Mouse (Mus musculus) thymus, adult 2 months (tissue): ENCODE measurements around the gene Lgsn. TPM values are rescaled to one million over a fixed set of nuclear protein-coding genes. Genes with fewer than 3 reads are reported as not detected.

Source experiments
- DNase-seq: peaks from one replicate; pipeline ENCODE4 v3.0.0; 2021
- H3K27ac ChIP-seq: fragments of 200-500 bp; 2 replicates; pipeline ENCODE4 v1.5.1; 2012; ENCODE audit warnings: low read length, control low read depth; ENCODE audit not compliant: control insufficient read depth, insufficient read depth
- H3K27me3 ChIP-seq: fragments of 200-500 bp; 2 replicates; pipeline ENCODE4 v1.6.1; 2012; ENCODE audit warnings: mild to moderate bottlenecking, low read length, moderate library complexity, mixed read lengths; ENCODE audit not compliant: control insufficient read depth, insufficient read depth
- H3K36me3 ChIP-seq: fragments of 200-500 bp; 2 replicates; pipeline ENCODE4 v1.6.1; 2012; ENCODE audit warnings: mild to moderate bottlenecking, low read length, moderate library complexity; ENCODE audit not compliant: control insufficient read depth, insufficient read depth
- H3K4me1 ChIP-seq: fragments of 200-500 bp; replicated peaks from 2 replicates; pipeline ENCODE4 v1.6.1; 2012; ENCODE audit warnings: low read length; ENCODE audit not compliant: control insufficient read depth, insufficient read depth
- H3K4me3 ChIP-seq: fragments of 200-500 bp; 2 replicates; pipeline ENCODE4 v1.5.1; 2012; ENCODE audit warnings: mild to moderate bottlenecking, low read length, control low read depth, moderate library complexity; ENCODE audit not compliant: control insufficient read depth, insufficient read depth
- CTCF ChIP-seq: fragments of 200-500 bp; IDR thresholded peaks from 2 replicates; pipeline ENCODE4 v1.5.1; 2012; ENCODE audit warnings: mild to moderate bottlenecking, control low read depth, low read length, moderate library complexity, borderline replicate concordance; ENCODE audit not compliant: control insufficient read depth, poor library complexity, insufficient read depth; ENCODE audit errors: extremely low read depth
- POLR2A ChIP-seq: fragments of 200-500 bp; IDR thresholded peaks from 2 replicates; pipeline ENCODE4 v1.6.1; 2012; ENCODE audit warnings: mild to moderate bottlenecking, low read length, control low read depth, moderate library complexity; ENCODE audit not compliant: control insufficient read depth, poor library complexity, insufficient read depth; ENCODE audit errors: extremely low read depth
- WGBS: fragments of 180-500 bp; shearing (Covaris S2); methylation state at CpG from one replicate; pipeline ENCODE4 v1.1.7; 2018; 5-methylcytosine and 5-hydroxymethylcytosine counted together
- polyA plus RNA-seq: library from polyadenylated mRNA; depleted of rRNA; stranded (reverse); fragments of >200 nt; gene quantifications from 2 replicates; pipeline ENCODE4 v1.2.3, GENCODE M21; 2012; rRNA removed

Lgsn gene
- polyA plus RNA-seq = not detected in 2 replicates

- TF ChIP-seq POLR2A (no peak), CTCF (no peak)
- no peaks in the 10 kb centered on the region for H3K4me1 ChIP-seq
- no peak within 1 kb of the TSS for H3K27ac ChIP-seq
- WGBS = 74% methylated on average over 5 of the region's 5 CpGs
- H3K36me3 ChIP-seq = no peaks in the 10 kb centered on the region
- DNase-seq = no peak
- H3K27me3 ChIP-seq = no peaks in the 10 kb centered on the region
- no peak within 1 kb of the TSS for H3K4me3 ChIP-seq
Measured at GRCm38 (mm10) chr1:31176101-31176500, at the start of gene Lgsn. Gene Lgsn, plus strand, starts transcription at chr1:31176401.

- TF ChIP-seq CTCF (no peak), POLR2A (no peak)
- no peaks in the 10 kb centered on the region for H3K27me3 ChIP-seq
- H3K4me3 ChIP-seq = no peak overlapping the region
- no peak for DNase-seq
- H3K27ac ChIP-seq = no peak overlapping the region
- H3K36me3 ChIP-seq = no peaks in the 10 kb centered on the region
- WGBS = 91% methylated on average over 3 of the region's 3 CpGs
- no peaks in the 10 kb centered on the region for H3K4me1 ChIP-seq
Measured at GRCm38 (mm10) chr1:31138387-31138786, 37.8 kb upstream of the Lgsn start.

DNA sequence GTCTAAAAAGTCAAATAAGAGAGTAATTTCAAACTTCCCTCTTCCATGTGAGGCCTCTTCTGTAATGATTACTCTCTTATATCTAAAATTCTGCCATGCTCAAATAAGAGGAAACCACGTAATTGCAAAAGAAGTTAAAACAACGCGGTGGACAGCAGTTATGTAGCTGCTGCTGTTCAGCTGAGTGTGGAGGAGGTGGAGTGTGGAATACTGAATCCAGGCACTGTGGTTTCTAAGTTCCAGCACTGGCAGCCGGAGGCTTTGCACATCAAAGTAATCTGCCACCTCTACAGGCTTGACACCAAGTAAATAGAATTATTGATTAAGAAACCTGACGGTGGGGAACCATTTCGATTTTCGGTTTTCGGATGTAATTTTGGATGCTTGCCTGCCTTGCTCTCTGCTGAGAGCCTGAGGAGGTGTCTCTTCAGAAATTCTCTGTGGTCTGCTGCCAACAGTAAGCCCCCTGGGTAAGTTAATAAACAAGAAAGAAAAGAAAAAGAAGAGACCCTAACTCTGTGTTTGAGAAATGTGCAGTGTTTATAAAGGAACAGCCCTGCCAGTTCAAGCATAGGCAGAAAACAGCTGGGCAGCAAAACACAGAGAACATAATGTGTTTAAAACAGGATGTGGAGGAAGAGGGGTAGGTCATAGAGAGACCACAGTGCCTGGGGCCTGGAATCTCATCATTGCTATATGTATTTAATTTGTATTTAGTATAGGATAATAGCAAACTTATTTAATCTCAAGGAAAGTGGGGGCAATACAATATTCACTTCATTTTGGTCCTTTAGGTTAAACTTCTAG lies 33.7 kb upstream of the Lgsn start:
- Histone ChIP-seq H3K4me1 (no peaks in the 10 kb centered on the region), H3K36me3 (no peaks in the 10 kb centered on the region), H3K27ac (no peak overlapping the region), H3K27me3 (no peaks in the 10 kb centered on the region), H3K4me3 (no peak overlapping the region)
- DNase-seq = no peak
- 49% methylated on average over 8 of the region's 8 CpGs for WGBS
- TF ChIP-seq POLR2A = no peak
- no peak for TF ChIP-seq CTCF

GRCm38 (mm10) chr1:31143571-31143970 lies 32.6 kb upstream of the Lgsn start:
- WGBS = 81% methylated on average over 2 of the region's 2 CpGs
- TF ChIP-seq POLR2A (no peak), CTCF (no peak)
- no peaks in the 10 kb centered on the region for H3K27me3 ChIP-seq
- H3K27ac ChIP-seq = no peak overlapping the region
- DNase-seq = no peak
- no peaks in the 10 kb centered on the region for H3K36me3 ChIP-seq
- no peaks in the 10 kb centered on the region for H3K4me1 ChIP-seq
- no peak overlapping the region for H3K4me3 ChIP-seq

DNA sequence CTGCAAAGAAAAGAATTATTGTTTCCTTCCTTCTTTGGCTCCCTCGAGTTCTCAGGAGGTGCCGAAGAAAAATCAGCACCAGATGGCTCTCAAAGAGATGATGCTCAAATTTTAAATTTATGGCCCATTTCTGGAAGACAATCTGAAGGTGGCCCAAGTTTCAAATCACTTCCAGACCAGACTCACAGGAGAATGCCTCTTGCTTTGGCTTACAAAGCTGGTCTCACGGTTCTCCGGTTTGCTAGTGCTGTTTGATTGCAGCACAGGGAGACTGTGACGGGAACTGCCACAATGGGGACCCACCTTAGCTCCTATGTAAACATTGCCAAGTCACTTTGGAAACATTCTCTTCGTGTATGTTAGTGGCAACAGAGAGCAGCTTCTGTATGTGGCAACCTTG lies 26.5 kb upstream of the Lgsn start:
- WGBS = 37% methylated on average over 6 of the region's 6 CpGs
- Histone ChIP-seq H3K4me1 (no peaks in the 10 kb centered on the region), H3K27me3 (no peaks in the 10 kb centered on the region), H3K4me3 (no peak overlapping the region), H3K27ac (no peak overlapping the region), H3K36me3 (no peaks in the 10 kb centered on the region)
- no peak for DNase-seq
- TF ChIP-seq POLR2A (no peak), CTCF (no peak)

DNA sequence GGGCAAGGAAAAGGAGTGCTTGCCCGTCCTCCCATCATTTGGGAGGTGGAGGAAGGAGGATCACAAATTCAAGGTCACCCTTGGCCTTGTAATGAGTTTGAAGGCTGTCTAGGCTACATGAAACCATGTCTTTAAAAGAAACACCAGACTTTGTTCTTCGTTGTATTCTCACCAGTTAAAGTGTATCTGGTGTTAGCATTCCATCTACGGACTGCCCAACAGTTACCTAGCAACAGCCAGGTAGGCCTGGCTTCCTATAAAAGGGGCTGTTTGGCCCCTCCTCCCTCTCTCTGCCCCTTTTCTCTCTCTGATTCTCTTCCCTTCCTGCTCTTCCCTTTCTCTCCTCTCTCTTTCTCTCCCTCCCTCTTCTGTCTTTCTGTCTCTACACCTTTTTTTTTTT lies 25.7 kb upstream of the Lgsn start:
- Histone ChIP-seq H3K27ac (no peak overlapping the region), H3K36me3 (no peaks in the 10 kb centered on the region), H3K4me1 (no peaks in the 10 kb centered on the region), H3K27me3 (no peaks in the 10 kb centered on the region), H3K4me3 (no peak overlapping the region)
- no peak for TF ChIP-seq CTCF
- TF ChIP-seq POLR2A = no peak
- no peak for DNase-seq
- 92% methylated on average over 3 of the region's 3 CpGs for WGBS
